Mouse (Mus musculus) CD8-positive naive resting alpha-beta T cell, adult 2 months (primary cell): ENCODE results near the gene Ddx23.
A peak's percentile ranks its signal among the peaks of the same experiment; 100 is the strongest.

Experiments used
- DNase-seq, 2 experiments: peaks; one replicate each; pipeline ENCODE4 v3.0.0; 2022; ENCODE audit warnings: low read depth in 2 of 2, low spot score in 2 of 2

The Ddx23 gene

GRCm38 (mm10) chr15:98662567-98663545, at the start of gene Ddx23:
TSS of gene Ddx23 (minus strand) at chr15:98662894.
- peak; percentile 88 to 92 for DNase-seq

DNA sequence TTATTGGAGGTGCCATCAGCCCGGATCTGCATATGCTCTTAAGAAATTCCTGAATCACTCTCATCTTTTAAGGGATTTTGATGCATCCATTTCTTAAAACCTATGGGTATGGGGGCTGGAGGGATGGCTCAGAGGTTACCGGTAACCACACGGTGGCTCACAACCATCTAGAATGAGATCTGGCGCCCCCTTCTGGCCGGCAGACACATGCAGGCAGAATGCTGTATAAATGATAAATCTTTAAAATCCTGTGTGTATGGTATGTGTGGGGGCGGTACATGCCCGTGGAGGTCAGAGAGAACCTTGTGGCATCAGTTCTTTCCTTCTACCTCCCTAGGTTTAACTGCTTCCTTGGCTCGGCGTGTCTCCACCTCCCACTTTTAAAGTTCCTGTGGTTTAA, 47.7 kb upstream of the Ddx23 start:
- peak; percentile 63 to 73 for DNase-seq

GRCm38 (mm10) chr15:98707766-98708372, 45.2 kb upstream of the Ddx23 start, which contains the start of gene Ccdc65:
TSS of gene Ccdc65 (plus strand) at chr15:98708207.
- DNase-seq = peak; percentile 49 to 59

DNA sequence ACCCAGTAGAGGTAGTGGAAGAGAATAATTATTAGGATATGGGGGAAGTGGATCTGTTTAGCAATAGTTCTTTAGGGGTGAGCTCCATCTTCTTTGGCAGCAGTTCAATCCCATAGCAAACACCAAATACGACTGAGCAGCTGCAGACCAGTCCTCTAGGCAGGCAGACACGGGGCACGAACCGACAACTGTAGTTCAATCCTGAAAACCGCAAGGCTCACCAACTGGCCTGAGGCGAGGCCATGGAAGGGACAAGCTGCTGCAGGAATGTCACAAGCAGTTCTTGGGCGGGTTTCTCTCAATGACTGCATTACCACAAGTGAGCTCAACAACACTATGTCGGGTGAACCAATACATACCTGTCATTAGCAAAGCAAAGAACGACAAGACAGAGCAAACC, 41.6 kb upstream of the Ddx23 start:
- DNase-seq = no peak

DNA sequence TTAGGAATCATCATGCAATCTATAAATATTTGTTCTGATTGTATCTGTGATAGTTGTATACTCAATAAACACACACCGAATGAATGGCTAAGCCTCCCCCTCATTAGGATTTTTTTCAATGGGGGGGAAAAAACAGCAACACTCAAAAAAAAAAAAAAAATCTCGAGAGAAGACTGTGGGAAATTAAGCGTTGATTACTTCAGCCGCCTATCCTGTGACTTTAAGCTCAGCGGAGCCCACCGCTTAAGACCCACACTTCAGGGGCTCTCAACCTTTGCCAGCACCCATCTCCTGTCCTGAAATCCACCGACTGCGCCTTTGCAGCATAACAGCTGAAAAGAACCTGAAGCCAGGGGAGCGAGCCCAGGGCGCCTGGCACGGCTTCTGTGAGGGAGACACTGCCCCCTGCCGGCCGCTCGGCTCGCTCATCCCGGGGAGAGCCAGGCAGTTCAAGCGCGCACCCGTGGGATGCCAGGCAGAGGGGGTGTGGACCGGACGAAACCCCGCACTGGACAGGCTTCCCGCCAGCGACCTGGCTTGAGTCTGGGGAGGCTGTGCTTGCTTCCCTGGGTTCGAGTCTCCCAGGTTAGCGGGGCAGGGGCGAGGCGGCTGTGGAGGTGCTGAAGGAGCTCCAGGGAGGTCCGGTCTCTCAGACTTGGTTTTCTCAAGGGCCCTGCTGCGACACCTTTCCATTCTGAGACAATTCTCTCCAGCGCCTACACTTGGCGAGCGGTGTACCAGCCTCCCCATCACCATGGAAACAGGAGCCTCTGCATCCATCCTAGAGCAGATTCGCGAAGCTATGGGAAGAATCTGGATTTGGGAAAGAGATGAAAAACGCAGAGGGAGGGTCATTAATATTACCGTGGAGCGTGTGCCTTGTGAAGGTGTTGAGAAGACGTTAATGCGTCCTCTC, 36.8 kb upstream of the Ddx23 start:
- DNase-seq = peak; percentile 77 to 83

DNA sequence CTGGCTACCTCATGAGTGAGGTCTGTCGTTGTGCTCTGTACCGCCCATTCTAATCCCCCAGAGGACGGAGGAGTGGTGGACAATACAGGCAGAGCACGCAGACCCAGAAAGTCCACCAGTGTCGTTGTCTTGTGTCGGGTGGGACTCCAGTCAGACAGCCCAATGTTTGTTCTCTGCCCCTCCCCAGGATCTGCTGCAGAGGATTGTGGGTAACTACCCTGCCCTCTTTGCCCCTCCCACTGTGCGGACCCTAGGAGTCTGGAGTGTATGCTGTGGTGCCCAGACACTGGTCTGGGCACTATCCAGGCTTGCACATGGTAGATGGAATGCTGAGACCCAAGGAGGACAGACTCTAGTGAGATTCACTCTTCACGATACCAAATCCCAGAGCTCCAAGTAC, 33.5 kb upstream of the Ddx23 start:
- DNase-seq = no peak

- no peak for DNase-seq
Measured at GRCm38 (mm10) chr15:98695726-98696125, 33.0 kb upstream of the Ddx23 start.

GRCm38 (mm10) chr15:98692171-98692715, 29.5 kb upstream of the Ddx23 start:
- no peak for DNase-seq

DNA sequence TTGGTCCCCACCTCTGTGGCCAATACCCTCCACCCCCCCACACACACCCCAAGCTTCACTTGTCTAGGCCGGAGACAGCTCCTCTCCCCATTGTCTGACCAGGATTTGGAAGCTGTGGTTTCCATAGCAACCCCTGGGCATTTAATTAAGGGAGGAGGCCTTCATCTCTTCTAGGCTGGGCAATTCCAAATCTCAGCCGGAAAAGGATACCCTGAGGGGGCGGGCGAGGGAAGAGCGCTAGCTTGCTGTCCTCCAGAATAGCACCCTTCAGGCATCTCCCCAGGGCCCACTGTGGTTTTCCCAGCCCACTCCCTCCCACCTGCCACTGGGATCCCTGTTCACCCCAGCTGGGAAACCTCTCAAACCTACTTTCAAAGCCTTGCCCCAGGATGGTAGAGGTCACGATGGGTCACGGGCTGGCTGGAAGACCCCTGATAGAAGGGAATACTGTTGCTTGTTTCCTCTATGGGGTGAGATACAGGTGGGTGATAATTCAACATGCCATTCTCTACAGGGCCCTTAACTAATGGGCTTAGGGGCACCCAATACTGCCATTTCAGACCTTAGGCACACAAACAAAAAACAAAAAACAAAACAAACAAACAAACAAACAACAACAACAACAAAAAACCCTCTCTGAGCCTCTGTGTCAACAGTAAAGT, 28.9 kb upstream of the Ddx23 start:
- DNase-seq = no peak

DNA sequence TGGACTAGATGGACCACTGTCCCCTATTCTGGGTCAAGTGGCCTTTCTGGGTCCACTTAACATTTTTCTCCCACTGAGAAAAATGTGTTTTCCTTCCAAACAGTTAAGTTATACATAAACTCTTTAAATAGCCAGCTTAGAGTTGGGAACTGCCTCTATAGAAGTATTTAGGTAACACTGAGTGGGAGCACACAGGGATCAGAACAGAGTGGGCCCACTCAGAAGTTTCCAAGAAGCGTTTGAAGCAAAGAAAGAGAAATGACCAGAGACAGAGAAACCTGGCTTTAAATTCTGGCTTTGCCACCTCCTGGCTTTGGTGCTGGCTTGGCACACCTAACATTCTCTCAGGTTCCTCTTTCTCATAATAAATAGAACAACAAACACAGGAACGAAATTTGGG, 27.0 kb upstream of the Ddx23 start:
- no peak for DNase-seq

- no peak for DNase-seq
Measured at GRCm38 (mm10) chr15:98685926-98686325, 23.2 kb upstream of the Ddx23 start.

GRCm38 (mm10) chr15:98683746-98684145, 21.1 kb upstream of the Ddx23 start:
- DNase-seq = no peak

DNA sequence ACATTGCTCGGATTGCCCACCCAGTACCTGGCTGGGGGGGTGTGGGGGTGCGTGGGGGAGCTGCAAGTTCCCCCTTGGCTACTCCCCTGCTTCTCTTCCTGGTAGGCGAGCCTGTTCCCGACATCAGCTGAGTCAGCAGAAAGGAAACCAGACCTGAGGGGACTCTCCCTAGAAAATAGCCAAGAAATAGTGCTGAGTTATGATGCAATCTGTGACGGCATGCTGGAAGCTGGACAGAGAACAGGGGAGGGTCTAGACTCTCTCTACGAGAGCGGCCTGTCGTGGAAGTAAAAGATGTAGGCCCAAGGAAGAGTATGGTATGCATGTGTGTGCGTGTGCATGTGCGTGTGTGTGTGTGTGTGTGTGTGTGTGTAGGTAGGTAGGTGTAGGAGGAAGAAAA, 20.5 kb upstream of the Ddx23 start:
- DNase-seq = no peak

GRCm38 (mm10) chr15:98681633-98682032, 18.9 kb upstream of the Ddx23 start:
- no peak for DNase-seq

DNA sequence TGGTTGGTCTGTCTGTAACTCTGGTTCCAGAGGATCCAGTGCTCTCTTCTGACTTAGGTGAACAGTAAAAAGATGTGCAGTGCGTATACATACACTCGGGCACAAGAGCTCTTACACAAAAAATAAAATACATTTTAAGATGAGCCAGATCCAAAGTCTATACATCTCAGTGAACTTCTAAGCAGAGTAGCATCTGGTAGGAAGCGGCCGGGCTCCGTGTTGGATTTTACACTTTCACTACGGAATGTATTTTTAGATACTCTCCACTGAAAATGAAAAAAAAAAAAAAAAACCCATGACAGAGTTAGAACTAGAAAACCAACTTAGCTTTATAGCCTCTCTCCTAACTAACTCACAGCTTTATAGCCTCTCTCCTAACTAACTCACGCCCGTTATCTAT, 18.0 kb upstream of the Ddx23 start:
- DNase-seq = no peak

GRCm38 (mm10) chr15:98677977-98678376, 15.3 kb upstream of the Ddx23 start:
- DNase-seq = no peak

DNA sequence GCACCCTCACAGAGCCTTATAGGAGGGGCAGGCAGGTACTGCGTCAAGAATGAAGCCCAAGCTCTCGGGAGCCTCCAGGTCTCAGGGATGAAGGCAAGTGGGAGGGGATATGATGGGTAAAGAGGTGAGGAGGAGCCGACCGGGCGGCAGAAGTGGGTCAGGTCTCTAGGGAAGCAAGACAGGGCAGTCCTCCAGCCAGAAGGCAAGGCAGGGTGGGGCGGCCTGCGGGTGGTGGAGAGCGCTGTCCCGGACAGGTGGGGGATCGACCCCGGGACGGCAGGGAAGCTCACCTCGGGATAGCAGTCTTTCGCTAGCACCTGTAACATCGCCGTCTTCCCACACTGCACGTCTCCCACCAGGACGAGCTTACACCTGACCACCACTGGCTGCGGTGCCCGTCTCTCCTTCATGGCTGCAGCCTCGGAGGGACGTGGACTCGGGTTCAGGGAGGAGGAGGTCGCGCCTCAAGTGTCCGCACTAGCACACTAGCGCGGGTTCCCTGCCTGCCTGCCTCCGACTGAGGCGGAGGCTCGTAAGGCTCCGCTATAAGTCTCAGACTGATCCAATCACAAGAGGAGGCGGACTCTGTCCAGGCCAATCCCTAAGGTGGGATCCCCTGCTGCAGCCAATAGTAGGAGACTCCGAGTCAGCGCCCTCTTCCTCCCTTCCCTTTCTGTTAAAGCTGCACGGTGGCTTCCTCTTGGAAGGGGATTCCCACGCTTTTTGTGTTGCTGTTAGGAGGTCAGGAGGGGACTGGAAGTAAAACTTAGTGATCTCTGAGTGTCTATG, 14.4 kb upstream of the Ddx23 start, which contains the start of gene Rnd1:
TSS of gene Rnd1 (minus strand) at position 522 of the 789 bp plus-strand sequence.
- peak; percentile 14 to 35 for DNase-seq

GRCm38 (mm10) chr15:98676471-98676870, 13.8 kb upstream of the Ddx23 start:
- peak; percentile 15 to 31 for DNase-seq

GRCm38 (mm10) chr15:98675634-98676250, 13.0 kb upstream of the Ddx23 start:
- no peak for DNase-seq
